Mouse (Mus musculus) embryo, embryonic 9.5 days (tissue): ENCODE measurements around the gene Gab2.

Experiments used
- DNase-seq: peaks from one replicate; pipeline ENCODE4 v3.0.0-alpha.2; 2017; ENCODE audit errors: extremely low spot score

Gene Gab2

DNA sequence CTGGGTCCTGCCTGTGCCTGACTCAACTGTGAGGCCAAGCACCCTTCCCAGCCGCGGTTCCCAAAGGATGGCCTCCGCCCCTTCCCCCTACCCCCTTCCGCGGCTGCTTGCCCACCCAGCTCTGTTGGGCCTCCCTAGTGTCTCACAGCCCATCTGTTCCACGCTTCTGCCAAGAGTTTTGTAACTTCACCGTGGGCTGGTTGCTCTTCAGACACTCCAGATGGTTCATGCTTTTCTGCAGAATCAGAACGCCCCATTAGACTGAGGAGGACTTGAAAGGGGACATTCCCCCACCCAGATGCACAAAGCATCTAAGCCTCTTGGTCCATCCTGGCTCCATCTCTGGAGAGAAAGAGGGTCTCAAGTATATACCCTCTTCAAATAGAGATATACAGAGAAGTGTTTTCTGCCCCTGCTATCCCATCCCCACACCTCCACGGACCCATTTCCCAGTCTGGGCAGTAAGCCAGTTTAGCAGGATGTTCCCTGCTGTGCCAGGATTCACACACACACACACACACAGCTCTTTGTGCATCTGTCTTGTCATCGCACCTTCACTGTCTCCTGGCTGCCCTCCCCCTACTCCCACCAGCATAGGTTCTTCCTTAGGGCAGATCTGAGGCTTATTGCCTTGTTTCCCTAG, 264.0 kb downstream of the Gab2 start:
- no peak for DNase-seq

DNA sequence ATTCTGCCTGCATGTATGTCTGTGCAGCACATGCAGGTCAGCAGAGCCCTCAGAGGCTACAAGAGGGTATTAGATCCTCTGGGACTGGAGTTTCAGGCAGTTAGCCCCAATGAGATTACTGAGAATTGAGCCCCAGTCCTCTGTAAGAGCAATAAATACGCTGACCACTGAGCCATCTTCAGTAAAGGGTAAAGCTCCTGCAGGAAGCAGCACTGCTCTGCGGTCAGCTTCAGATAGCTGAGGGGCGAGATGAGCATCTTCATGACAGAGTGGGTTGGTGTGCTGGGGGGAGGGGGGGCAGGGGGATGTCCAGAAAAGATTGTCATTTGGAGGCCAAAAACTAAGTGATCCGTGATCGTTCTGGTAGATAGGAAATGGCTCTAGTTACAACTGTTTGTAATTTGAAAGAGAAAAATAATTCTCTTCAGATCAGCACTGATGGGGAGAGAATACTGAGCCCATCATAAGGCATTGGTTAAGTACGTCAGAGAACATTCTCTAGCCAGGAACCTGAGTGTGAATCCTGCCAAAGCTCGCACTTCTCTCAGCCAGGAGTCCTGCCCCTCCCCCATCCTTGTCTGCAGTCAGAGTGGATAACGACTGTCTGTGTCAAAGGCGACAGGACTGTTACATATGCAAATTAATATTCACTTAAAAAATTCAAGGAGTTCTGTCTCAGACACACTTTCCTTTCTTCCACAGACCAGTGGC, 264.9 kb downstream of the Gab2 start:
- DNase-seq, result no peak

DNA sequence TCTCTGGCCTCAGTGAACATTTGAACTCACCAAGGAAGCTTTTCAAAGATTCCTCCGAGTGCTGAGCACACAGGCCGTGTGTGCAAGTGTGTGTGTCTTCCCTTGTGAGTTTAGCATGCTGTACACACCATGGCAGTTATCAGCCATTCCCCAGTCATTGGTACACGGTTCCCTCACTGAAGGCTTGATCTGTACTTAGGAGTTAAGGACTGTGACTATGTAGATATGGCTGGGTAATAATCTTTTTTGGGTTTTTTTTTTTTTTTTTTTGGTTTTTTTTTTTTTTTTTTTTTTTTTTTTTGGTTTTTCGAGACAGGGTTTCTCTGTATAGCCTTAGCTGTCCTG, 265.4 kb downstream of the Gab2 start:
- DNase-seq, result no peak

DNA sequence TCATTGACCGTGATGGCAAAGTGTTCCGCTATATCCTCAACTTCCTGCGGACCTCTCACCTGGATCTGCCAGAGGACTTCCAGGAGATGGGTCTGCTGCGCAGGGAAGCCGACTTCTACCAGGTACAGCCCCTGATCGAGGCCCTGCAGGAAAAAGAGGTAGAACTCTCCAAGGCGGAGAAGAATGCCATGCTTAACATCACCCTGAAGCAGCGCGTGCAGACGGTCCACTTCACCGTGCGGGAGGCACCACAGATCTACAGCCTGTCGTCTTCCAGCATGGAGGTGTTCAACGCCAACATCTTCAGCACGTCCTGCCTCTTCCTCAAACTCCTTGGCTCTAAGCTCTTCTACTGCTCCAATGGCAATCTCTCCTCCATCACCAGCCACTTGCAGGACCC, 266.1 kb downstream of the Gab2 start:
- no peak for DNase-seq

DNA sequence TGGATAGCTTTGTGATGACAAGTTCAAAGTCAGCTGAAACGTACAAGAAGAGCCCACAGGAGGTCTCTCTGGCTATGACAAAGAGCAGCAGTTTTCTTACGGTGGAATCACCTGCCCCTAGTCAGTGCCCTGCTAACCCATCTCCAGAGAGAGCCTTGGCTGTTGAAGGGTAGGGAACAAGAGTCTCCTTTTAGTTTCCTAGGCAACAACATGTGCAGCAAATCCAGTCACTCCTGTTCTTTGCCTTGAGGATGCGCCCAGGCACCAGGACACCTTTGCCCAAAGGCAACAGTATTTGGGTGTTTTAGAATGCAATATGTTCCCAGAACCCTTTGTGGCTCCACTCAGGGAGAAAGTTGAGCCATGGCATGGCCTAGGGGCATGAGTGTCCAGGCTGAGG, 266.9 kb downstream of the Gab2 start:
- no peak for DNase-seq

DNA sequence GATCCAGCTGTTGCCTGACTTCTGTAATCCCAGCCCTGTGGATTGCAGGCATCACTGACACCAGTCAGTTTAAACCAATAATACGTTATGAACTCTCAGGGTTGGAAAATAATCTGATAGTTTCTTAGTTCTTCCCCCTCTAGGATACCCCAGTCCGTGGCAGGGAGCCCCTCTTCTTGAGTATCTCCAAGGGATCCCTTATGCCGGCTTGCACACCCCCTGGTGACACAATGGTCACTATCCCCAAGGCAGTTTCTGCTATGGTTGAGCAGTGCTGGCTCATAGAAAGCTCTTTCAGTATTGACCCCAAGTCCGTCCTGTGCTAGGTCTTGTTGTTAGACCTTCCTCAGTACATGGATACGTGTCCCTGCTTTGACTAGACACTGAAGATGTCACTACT, 267.4 kb downstream of the Gab2 start:
- DNase-seq, result no peak

DNA sequence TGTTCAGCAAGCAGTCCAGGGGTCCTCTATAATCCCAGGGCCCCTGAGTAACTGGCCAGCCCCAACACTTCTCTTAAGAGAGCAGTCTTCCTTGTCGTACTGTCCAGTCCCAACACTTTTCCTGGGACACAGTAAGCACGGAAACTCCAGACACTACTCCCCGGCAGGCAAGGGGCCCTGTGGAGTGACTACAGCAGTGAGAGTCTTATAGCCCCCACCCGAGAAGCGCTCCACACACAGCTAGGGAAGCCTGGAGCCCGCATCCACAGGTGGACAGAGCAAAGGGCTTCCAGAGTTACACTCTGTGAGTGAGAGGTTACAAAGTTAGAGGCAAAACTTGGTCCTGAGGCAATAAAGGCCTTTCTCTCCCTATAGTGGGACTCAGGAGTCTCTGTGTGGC, 268.1 kb downstream of the Gab2 start:
- DNase-seq, result no peak

DNA sequence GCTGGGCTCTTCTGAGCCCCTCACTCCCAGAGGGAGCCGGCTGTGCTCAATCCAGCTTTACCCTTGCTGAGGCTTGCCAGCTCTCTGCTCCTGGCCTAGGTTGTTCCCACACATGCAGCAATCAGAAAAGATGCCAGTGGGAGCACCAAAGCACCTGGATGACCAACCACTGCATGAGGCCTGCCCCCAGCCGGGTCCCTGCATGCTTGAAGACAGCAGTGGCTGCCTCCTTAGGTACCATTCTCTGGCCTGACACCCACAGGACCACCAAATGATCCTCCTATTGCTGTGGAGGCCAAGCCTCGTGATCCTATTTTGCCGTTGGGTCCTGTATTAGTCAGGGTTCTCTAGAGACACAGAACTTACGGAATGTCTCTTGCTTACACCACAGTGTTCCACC, 269.5 kb downstream of the Gab2 start:
- DNase-seq, result no peak

DNA sequence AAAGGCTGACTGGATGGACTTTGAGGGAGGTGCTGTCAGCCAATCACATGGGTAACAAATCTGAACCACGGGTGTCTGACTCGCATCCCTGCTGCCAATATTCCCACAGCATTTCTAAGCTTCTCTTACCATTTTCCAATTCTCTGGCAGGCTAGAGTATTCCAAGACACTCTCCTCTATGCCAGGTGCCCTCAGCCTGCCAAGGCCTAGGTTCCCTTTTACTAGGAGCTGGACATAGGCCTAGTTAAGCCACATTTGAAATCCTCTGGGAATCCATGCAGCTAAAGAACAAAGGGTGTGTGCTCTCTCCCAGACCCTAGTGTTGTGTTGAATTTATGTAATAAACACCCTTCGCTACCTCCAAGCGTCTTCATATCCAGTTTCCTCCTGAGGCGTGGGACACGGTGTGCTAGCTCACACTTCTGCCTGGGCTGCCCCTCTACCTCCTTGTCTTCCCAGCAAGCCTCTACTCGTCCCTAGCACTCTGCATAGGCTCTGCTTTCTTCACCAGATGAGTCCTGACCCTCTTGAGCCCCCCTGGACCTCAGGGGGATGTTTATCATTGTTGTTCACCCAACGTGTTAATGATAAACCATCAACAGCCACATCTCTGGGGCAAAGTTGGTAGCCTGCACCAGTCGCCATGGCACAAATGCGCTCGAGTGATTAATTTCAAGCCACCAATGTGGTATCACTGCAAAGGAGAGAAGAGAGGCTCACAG, 270.6 kb downstream of the Gab2 start:
- no peak for DNase-seq

DNA sequence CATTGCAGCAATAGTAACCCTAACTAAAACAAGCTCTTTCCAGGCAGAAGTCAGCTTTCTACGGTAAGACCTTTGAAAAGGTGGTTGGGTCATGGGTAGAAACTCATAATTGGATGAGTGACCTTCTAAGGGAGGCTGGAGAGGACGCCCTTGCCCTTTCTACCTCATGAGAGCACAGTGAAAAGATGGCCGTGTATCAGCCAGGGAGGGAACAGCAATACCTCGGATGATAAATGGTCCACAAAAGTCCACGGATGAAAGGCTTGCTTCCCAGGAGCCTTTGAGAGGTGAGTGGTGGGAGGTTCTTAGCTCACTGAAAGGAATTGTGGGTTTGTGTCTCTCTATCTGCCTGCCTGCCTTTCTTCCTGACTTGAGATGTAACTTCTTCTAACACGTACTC, 272.0 kb downstream of the Gab2 start:
- DNase-seq, result no peak

DNA sequence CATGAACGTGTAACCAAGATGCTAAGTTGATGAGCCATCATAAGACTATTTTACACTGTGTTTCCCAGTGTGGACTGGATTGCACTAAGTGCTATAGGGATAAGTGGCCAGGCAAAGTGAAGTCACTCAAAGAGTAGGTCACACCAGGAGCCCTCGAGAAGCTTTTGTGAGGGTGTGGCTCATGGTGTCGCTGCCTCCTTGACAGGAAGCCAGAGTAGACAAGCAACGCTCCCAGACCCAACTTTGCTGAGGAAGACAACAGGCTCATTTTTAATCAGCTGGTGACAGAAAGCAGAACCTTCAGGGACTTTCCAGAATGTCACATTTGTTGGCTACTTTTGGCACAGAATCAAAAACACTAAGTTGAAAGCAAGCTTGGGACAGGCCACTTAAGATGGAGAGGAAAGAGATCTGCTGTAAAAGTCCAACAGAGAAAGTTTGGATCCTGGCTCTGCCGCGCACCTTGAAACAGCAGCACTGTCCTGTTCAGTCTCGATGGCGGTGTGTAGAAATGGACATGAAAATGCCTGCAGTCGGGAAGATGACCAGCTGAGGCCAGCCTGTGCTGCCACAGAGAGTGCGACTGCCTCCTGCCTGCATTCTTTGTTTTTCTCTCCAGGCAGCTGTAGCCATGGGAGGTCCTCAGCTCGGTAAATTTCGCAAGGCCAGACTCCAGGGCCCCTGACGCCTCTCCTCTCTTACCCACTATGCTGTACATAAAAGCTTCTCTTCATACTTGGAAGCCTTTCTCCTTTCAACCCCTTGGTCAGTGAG, 273.9 kb downstream of the Gab2 start:
- DNase-seq, result no peak

DNA sequence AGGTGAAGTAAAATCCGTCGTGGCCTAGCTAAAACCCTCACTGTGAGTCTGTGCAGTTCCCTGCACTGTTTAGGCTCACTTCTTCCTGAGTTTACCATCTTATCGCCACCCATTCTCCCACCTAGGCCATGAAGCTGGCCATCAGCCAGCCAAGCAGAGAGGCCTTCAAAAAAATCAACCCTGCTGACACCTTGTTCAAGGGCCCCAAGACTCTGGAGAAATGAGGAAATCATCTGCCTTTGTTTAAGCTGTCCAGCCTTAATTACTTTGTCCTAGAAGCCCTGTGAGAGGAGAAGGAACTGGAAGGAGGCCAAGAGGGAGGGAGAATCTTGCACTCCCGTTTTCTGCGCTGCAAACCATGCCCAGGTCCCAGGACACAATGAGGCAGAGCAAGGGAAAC, 274.9 kb downstream of the Gab2 start:
- no peak for DNase-seq

DNA sequence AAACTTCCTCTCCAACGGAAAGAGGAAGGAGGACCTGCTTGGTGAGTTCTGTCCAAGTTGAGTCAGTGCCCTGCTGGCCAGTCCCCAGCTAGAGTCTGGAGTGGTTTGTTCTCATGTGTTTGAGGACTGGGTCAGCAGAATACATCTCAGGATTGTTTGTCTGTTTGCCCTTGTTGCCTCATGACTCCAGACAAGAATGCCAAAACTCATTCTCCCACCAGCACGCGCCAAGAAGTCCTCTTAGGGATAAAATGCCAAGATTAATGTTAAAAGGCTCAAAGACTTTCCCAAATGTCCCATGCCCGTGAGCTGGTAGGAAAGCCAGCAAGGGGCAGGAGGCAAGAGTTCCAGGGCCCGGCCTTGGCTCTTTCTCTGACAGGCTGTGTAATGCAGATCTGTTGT, 275.5 kb downstream of the Gab2 start:
- no peak for DNase-seq

DNA sequence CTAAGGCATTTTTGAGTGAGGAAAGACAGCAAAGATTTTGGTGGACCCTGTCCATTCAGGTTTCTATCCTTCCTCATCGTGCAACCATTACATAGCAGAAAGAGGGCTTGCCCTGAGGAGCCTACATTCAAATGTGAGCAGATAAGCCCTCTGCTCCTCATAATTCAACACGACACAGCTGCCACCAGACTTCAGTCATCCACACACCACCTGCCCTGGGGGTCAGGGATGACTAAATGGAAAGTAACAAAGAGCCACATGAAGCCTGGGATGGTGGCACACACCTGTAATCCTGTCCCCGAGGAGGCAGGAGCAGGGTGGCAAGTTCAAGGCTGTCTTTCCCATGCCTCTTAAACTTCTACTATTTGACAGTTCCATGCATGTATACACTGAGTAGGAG, 276.5 kb downstream of the Gab2 start:
- DNase-seq, result no peak

DNA sequence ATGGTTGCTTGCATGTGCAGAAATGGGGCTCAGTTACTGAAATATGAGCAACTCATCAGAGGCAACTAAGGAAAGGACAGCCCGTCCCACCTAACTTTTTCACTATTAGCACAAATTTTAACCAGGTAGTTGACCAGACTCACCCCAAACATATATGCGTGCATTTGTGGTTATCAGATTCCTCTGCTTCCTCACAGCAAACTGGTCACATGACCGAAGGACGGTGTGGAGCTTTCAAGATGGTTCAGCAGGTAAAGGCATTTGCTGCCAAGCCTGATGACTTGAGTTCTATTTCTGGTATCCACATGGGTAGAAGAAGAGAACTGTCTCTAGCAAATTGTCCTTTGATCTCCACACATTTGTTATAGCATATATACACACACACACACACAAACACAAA, 277.0 kb downstream of the Gab2 start:
- no peak for DNase-seq
